Mouse (Mus musculus): ENCODE data around the gene Fam8a1.

Fam8a1 gene

DNA sequence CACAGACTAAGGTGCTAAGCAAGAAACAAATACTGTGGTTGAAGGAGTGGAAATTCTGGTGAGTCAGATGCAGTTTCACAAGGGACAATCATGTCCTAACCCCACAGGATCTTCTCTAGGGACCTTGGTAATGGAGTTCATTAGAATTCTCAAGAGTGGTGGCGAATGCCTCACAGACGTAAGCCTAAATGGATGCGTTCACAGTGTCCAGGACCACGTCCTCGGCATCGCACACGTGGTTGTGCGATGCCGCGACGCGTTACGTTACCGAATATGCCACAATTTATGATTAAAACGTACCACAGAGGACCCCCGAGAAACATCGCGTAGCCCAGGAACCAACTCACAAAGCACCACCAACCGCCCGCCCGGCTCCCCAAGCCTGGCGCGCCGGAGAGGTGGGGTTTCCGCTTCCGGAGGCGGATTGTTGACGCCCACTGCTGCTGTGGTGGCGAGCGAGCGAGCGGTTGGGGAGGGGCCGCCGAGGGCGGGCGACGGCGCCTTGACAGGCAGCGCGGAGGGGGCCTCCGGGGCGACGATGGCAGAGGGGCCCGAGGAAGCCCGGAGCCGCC lies at the start of gene Fam8a1:
Gene Fam8a1 (plus strand): TSS at position 475 of the 572 bp plus-strand sequence.
- peak; percentile 93 for DNase-seq (ENCODE audit: low spot score)

DNA sequence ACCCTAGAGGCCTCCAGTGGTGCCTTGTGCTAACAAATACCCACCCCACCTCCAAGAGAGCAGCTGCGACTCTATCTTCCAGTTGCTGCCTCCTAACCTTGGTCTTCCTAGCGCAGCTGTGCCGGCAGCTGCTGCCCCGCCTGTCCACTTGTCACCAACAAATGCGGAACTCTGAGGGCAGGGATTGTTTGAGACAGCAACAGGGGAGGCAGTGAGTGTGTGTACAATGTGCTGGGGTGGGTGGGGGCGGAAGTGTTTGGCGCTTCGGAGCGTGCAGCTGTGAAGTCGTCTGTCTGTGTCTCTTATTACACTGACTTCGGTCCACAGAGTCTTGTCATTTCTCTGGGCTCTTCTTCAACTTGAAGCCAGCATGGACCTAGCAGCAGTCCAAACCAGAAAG lies 49.7 kb upstream of the Fam8a1 start:
- DNase-seq (ENCODE audit: low spot score): no peak

DNA sequence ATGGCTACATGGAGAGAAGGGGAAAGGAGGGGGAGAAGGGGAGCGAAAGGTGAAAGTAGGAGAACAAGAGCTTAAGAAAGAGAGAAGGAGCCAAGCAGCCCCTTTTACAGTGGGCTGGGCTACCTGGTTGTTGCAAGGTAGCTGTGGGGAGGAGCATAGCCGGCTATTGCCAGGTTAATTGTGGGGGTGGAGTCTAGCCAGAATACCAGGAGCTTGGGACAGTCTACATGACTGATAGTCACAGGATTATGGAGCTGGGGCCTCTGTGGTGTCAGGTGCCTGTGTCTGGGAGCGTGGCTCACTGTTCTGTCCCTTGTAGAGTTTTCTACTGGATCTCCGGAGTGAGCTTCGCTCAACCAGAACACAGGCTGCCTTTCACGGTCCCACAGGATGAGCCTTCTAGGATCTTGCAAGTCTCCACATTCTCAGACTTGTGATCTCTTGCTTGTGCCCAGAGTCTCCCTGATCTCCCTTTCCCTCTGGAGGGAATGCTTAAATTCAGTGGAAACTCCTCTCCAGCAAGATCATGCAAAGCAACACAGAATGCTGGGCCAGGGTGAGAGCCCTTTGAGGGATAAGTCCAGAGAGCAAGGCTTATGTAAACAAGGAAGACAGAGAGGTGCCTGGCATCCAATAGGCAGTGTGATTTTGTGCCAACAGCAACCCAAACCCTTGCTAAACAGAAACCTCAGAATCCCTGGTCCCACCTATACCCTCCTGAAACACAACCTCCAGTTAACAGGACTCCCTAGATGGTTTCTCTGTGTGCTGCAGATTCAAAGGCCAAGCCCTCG lies 48.2 kb upstream of the Fam8a1 start:
- DNase-seq (ENCODE audit: low spot score): no peak

DNA sequence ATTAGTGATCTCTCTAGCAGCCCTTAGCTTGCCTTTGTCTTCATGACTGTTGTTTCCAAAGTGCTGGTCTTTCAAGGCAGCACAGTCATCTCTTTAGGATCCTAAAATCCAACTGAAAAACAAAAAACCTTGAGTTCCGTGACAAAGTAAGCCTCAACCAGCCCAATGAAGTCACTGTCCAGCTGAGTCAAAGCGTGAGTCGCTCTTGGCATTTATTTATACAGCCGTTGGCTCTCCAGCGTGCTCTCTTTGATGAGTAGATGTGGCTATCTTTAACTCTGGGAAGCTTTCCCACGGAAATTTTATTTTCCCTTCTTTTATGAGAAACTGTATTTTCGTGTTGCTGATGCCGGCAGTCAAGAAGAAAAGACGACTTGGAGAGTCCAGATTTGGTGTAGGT lies 42.7 kb upstream of the Fam8a1 start:
- DNase-seq (ENCODE audit: low spot score): no peak

DNA sequence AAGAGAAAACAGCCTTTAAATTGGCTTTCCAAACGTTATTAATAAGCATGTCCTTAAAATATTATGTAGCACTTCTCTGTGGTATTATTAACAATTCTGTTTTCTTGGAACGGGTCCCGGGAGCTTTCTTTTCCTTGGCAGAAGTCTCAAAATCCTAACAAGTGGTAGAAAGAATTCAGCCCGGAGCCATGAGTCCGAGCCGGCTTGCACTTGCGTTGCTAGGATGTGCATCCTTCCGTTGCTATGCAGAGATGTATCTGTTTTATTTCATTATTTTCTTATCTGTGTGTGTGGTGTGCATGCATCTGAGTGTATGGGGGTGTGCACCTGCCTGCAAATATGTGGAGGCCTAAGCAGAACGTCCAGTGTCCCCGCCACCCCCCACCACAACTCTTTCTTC lies 41.5 kb upstream of the Fam8a1 start:
- DNase-seq (ENCODE audit: low spot score): peak; percentile 55

DNA sequence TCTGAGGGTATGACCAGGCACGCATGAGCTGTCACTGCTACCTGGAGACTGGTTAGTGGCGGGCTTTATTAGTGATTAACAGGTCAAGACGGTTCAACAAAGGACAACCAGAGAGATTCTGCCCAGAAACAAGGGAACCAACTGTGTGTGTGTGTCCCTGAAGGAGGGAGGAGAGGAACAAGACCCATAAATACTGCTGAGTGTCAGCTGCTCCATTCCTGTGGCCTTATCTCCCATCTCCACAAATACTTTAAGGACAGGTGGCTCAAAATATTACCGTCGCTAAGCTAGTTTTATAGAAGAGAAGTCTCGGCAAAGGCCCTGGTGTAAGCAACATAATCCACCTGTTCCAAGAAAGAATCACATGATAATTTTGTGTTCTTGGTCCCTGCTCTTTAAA lies 39.9 kb upstream of the Fam8a1 start:
- DNase-seq (ENCODE audit: low spot score): no peak

DNA sequence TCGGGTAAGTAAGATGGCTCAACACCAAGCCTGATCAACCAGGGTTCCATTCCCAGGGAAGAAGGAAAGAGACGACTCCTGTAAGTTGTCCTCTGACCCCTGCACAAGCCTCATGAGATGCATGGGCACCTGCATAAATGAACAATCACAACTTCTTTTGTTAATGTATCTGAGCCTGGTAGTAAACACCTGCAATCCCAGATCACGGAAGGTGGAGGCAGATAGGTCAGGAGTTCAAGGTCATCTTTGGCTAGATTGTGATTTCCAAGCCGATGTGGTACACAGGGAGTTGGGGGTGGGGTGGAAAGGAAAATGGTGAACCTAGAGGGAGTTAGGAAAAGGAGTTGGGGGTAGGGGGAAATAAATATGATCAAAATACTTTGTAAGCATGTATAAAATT lies 36.5 kb upstream of the Fam8a1 start:
- DNase-seq (ENCODE audit: low spot score): no peak

DNA sequence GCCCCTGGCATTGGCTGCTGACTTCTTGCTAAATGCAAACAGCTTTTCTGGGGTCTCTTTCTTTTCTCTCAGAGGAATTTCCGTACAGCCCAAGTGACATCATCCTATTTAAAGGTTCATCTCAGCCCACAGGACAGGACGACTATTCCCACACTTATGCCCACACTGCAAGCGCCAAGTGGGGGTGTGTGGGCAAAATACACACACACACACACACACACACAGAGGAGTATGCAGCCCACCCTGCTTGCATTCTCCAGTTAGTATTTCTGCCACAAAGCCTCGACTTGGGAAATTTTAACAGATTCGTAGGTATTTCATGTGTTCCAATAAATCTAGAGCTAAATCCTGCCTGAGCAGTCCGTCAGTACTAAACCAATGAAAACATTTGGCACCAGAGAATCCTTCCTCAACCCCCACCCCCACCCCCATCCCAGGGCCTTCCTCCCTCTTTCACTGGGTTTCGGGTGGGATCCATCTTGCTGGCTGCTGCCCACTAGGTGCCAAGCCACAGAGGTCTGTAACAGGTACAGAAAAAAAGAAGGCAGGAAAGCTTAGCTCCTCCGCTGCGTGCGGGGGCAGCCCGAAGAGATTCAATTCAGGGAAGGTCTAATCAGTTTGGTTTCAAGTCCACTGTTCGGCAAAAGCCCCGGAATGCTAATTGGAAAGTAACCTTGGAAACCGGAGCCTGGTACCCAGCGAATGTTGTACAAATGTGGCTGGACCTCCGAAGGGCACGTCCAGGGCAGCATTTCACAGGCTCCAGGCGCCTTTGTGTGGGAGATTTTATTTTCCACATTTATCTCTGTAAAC lies 35.8 kb upstream of the Fam8a1 start:
- no peak for DNase-seq (ENCODE audit: low spot score)

DNA sequence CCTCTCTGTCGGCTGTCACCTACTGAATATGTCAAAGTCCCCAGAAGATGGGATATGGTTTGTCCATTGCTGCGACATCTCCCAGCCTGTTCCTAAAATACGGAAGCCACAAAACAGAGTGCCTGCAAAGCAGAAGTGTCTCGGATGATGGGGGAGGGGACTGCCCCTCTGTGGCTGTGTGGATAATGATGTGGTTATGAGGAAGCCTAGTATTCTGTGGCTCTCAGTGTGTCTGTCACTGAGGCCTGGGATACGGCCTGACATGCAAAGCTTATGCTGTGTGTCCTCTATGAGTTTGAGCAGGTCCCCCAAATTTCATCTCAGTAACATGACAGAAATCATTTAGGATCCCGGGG lies 35.2 kb upstream of the Fam8a1 start:
- no peak for DNase-seq (ENCODE audit: low spot score)

DNA sequence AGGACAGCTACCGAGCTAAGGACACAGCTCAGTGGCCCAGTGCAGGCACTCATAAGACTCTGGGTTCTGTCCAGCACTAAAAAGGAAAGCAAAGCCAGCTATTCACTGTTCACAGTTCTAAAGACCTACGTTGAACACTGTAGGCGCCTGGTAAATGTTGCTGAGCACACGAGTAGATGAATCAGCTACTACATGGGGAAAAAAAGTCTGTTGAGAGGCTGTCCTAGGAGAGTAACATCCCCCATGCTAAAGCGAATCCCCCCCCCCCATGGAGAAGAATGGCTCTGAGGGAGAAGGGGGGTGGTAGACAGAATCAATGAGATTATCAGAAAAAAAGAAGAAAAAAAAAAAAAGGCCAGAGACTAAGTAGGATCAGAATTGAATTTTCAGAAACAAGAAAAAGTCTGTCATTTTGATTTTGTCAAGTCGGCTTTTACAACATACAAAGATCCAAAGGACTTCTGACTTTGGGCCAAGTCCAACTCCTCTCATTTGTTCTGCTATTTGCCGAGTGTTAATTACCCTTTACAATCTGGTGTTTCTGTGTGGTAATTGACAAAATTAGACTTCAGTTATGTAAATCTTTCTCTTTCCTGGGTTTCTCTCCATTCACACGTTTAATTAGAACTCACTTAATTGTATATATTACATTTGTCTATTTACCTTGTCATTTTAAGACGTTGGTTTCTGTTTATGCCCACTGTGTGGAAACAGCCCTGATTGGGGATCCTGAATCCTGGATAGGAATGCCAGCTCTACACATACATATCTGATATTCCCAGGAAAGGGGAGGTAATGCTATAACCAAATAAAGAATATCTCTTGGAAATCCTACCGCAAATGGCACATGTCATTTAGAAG lies 28.5 kb upstream of the Fam8a1 start:
- DNase-seq (ENCODE audit: low spot score): no peak

DNA sequence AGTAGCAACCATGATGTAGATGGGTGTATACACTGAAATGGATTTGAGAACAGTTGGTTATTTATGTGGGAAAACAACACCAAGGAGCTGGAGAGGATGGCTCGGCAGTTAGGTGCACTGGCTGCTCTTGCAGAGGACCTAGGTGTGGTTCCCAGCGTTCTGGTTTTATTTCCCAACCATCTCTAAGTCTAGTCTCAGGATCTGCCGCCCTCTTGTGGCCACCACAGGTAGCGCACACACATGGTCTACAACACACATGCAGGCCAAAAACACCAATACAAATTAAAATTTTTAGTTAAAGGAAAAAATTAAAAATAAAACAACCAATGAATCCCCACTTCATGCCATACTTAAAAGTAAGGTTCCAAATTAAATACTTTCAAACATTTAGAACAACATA lies 27.0 kb upstream of the Fam8a1 start:
- no peak for DNase-seq (ENCODE audit: low spot score)

DNA sequence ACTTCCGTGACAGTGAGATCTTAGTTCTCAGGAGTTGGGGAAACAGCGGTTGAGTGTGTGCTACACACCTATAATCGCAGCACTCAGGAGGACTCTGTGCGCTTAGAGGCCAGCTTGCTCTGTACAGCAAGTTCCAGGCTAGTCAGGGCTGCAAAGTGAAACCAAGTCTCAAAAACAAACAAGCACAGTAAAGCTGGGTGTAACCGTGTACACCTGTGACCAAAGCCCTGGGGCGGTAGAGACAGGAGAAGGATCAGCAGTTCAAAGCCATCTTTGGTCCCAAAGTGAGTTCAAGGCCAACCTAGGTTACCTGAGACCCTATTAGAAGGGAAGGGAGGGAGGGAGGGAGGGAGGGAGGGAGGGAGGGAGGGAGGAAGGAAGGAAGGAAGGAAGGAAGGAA lies 25.1 kb upstream of the Fam8a1 start:
- no peak for DNase-seq (ENCODE audit: low spot score)

DNA sequence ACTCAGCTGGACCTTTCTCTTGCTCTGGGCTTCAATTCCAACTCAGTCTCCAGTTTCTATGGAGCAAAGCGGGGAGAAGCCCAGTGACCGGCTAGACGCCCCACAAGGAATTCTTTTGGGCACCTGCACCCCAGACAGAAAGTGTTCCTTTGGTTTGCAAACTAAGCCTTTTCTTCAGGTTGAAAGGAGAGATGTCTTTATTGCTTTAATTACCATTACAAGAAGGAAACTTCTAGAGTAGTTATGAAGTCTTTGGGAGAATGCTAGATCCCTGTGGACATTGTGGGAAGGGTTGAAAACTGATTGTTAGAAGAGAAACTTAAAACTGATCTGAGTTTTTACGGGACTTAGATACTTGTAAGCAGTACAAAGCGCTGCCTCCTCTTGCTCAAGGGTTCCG lies 23.8 kb upstream of the Fam8a1 start:
- DNase-seq (ENCODE audit: low spot score): no peak

DNA sequence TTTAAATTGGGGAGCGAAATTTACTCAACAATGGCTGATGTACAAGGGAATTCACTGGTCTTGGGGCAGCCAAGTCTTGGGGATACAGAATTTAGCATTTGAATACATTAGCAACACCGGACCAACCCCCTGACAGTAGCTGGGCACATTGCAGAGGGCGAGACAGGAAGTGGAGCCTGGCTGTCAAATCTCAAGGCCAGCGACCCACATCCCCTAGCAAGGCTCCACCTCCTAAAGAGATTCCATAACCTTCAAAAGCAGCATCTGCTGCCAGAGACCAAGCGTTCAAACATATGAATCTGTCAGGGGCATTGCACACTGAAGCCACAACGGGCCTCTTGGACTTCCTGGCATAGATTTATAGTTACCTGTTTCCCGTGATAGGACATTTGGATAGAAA lies 17.5 kb upstream of the Fam8a1 start:
- no peak for DNase-seq (ENCODE audit: low spot score)

DNA sequence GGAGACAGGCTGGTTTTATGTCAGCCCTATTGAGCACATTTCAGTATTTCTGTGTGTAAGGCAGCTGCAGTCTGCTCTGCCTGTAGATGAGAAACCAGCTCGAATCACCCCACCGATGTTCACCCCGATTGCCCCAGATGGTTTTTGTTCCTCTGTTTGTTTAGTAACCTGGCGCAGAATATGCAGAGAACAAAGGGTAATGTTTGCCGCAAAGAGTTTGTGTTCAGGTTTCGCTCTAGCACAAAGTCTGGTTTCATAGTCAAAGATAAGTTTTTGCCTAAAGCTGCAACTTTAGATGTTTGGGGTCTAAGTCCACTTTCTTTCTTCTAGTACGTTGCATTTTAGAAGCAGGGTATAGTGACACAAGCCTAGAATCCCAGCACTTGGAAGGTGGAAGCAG lies 16.7 kb upstream of the Fam8a1 start:
- DNase-seq (ENCODE audit: low spot score): no peak

DNA sequence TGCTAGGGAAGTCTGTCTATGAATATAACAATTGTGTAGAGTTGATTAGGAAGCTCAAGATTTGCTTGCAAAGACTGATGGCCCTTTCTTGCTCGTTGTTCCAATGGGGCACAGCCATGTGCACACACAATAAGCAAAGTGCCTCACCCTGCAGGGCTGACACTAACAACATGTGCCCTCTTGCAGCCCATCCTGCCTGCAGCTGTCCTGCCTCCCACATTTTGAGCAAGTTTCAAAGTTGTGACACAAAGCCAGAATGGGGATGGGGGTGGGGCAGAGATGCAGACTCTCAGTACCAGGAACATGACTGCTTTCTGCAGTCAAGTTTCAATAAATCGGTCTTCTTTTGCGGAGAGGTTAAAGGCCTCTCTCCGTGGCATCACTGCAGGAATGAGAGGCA lies 15.7 kb upstream of the Fam8a1 start:
- no peak for DNase-seq (ENCODE audit: low spot score)

DNA sequence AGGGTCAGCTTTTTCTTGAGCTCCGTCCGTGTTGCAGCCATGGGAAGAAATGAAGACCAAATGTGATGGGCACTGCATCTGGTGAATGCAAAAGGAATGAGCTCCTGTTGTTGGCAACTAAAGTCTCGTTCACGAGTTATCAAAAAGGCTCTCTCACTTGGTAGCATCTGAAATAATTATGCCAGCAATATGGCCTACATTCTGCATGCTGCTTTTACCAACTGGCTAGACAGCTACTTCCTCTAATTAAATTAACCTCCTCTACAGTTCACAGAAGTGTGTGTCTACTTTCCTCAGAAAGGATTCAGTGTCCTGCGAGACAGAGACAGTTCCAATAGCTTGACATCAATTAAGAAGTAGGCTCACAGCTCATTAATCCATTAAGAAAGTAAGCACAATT lies 14.8 kb upstream of the Fam8a1 start:
- DNase-seq (ENCODE audit: low spot score): no peak

DNA sequence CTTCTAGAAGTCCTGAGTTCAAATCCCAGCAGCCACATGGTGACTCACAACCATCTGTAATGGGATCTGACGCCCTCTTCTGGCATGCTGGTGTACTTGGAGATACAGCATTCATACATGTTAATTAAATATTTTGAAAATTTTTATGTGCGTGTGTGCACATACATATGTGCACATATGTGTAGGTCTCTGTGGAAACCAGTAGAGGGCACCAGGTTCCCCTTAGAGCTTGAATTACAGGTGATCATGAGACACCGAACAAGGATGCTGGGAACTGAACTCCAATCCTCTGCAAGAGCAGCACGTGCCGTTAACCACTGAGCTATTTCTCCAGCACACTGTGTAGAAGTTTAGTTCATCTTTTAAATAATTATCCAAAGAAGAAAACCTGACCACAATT lies 10.1 kb upstream of the Fam8a1 start:
- DNase-seq (ENCODE audit: low spot score): no peak

DNA sequence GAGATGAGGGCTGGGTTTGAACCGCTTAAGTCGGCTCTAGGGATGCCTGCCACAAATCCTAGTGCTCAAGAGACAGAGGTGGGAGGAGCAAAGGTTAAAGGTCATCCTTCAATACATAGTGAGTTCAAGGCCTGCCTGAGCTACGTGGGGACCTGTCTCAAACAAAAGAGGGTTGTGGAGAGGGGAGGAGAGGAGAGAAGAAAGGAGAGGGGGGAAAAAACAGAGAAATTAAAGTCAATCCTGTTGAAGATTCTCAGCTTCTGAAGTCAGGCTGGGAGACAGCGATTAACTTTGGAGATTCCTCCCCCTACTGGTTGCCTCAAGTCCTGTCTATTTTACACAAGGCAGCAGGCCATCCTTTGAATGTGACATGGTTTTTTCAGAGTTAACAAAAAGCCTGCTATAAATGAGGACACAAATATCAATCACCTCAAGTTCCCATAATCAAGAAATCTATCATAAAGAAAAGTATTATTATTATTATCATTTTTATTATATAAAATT lies 5.8 kb upstream of the Fam8a1 start:
- no peak for DNase-seq (ENCODE audit: low spot score)

DNA sequence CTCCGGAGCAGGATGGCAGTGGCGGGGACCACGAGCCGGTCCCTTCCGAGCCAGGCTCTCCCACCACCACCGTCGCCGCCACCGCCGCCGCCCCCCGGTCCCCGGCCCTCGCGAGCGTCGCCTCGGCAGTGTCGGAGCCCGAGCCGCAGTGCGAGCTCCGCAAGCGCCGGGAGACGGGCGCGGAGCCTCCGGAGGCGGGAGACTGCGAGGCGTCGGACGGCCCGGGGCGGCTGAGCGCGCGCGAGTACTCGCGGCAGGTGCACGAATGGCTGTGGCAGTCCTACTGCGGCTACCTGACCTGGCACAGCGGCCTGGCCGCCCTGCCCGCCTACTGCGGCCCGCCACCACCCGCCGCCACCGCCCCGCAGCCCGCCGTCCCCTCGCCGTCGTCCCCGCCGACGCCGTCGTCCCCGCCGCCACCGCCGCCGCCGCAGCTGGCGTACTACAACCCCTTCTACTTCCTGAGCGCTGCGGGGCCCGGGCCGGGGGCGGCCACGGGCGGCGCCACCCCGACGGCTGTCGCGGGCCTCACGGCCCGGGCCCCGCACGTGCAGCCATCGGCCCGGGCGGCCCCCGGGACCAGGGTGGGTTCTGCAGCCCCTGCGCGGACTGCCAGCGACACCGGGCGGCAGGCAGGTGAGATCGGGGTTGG lies 424 bp downstream of the Fam8a1 start:
- peak; percentile 54 for DNase-seq (ENCODE audit: low spot score)

DNA sequence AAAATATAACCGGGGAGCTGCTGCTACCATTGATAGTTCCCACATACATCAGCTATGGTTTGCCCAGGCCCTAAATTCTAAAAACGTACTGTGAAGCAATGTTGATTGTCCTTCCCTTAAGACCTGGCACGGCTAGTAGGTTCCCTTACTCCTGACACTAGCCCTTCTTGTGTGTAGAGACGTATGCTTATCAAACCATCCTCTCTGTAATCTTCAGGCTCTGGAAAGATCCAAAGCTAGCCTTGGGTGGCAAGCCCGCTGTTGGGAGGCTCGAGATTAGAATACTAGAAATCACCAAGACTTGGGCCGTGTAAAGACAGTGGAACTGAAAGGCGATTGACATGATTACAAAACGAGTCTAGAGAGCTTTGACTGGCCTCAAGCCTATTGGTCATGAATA lies 1.2 kb downstream of the Fam8a1 start:
- no peak for DNase-seq (ENCODE audit: low spot score)

DNA sequence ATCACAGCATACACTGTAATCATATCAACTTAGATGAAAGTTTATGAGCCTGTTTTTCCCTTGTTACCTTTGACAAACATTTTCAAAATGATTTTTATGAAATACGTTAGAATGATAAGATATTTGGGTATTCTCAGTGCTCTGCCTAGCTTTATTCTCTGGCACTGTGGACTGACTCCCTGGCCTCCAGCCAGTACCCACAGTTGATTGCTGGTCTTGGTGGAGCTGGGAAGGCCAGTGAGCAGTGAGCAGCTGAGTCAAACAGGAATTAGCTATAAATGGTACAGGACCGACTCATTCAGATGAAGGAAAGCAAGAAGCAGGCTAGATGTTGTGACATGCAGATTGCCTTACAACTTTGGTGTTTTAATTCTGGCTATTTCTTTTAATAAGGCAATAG lies 5.3 kb downstream of the Fam8a1 start:
- no peak for DNase-seq (ENCODE audit: low spot score)
